Mouse (Mus musculus): ENCODE measurements around the gene Slc22a22.

GRCm38 (mm10) chr15:57355278-57355677, 122.1 kb downstream of the Slc22a22 start:
- TF ChIP-seq CTCF (IDR thresholded peaks at IDR 0.05; ENCODE audit: borderline replicate concordance, control insufficient read depth, extremely low read depth, insufficient read depth, low read length, poor library complexity): no peak
- no peak for TF ChIP-seq POLR2A (IDR thresholded peaks at IDR 0.05; ENCODE audit: control insufficient read depth, extremely low read depth, insufficient read depth, low read length, poor library complexity)
